Mouse (Mus musculus) embryonic facial prominence, embryonic 11.5 days (tissue): ENCODE results near the gene Exoc6. TPM values are rescaled to one million over a fixed set of nuclear protein-coding genes. Genes with fewer than 3 reads are reported as not detected.

Experiments used
- ATAC-seq: fragments of 200-750 bp; cut with Nextera tagmentation; replicated peaks from 2 replicates; pipeline ENCODE4 v1.8.0; 2017; ENCODE audit warnings: low read depth; ENCODE audit not compliant: insufficient number of reproducible peaks, low FRiP score, low TSS enrichment
- DNase-seq: peaks from one replicate; pipeline ENCODE4 v3.0.0-alpha.2; 2015; ENCODE audit warnings: low spot score
- H3K27ac ChIP-seq: fragments of 300-500 bp; sonication (generic); replicated peaks from 2 replicates; pipeline ENCODE4 v1.5.1; 2014; ENCODE audit warnings: mild to moderate bottlenecking, low read depth, low read length, control low read depth
- H3K27me3 ChIP-seq: fragments of 300-500 bp; sonication (generic); 2 replicates; pipeline ENCODE4 v1.6.1; 2014; ENCODE audit warnings: mild to moderate bottlenecking, low read length, moderate library complexity, mixed read lengths; ENCODE audit not compliant: control insufficient read depth, insufficient read depth
- H3K36me3 ChIP-seq: fragments of 300-500 bp; sonication (generic); replicated peaks from 2 replicates; pipeline ENCODE4 v1.6.1; 2014; ENCODE audit warnings: low read depth, mild to moderate bottlenecking, low read length, moderate library complexity, mixed read lengths; ENCODE audit not compliant: control insufficient read depth, insufficient read depth
- H3K4me1 ChIP-seq: fragments of 300-500 bp; sonication (generic); 2 replicates; pipeline ENCODE4 v1.6.1; 2014; ENCODE audit warnings: low read length, mixed read lengths; ENCODE audit not compliant: control insufficient read depth, insufficient read depth
- H3K4me2 ChIP-seq: fragments of 300-500 bp; sonication (generic); 2 replicates; pipeline ENCODE4 v1.6.1; 2014; ENCODE audit warnings: low read depth, mild to moderate bottlenecking, control low read depth, low read length, moderate library complexity
- H3K4me3 ChIP-seq: fragments of 300-500 bp; sonication (generic); 2 replicates; pipeline ENCODE4 v1.5.1; 2014; ENCODE audit warnings: low read depth, low read length, control low read depth
- H3K9ac ChIP-seq: fragments of 300-500 bp; sonication (generic); replicated peaks from 2 replicates; pipeline ENCODE4 v1.6.1; 2014; ENCODE audit warnings: mild to moderate bottlenecking, control low read depth, low read length
- H3K9me3 ChIP-seq: fragments of 300-500 bp; sonication (generic); replicated peaks from 2 replicates; pipeline ENCODE4 v1.6.1; 2016; ENCODE audit warnings: mild to moderate bottlenecking, low read length, inconsistent platforms, mixed read lengths; ENCODE audit not compliant: control insufficient read depth
- WGBS: fragments of 180-500 bp; shearing (Covaris S2); extraction: QIAGEN DNeasy Blood & Tissue Kit; methylation state at CpG from one replicate; pipeline ENCODE4 v1.1.7; 2014; 5-methylcytosine and 5-hydroxymethylcytosine counted together
- polyA plus RNA-seq: library from polyadenylated mRNA; unstranded; fragments of >200 nt; fragmentation: Nextera tagmentation; extraction: Ambion mirVana; gene quantifications from 2 replicates; pipeline ENCODE4 v1.2.1, GENCODE M21; 2014

Exoc6 gene
- polyA plus RNA-seq, 1 experiment from 2014 or later: 10.3 TPM

- Histone ChIP-seq H3K27ac (no peak overlapping the region), H3K4me3 (no peak overlapping the region), H3K36me3 (no peaks in the 10 kb centered on the region), H3K4me2 (no peak overlapping the region), H3K4me1 (no peaks in the 10 kb centered on the region), H3K9ac (no peak overlapping the region), H3K27me3 (no peaks in the 10 kb centered on the region), H3K9me3 (no peaks in the 10 kb centered on the region)
- ATAC-seq (no peak), DNase-seq (no peak)
- WGBS: 69% methylated on average over 7 of the region's 7 CpGs
Observed at GRCm38 (mm10) chr19:37609991-37610390, 59.8 kb downstream of the Exoc6 start.

DNA sequence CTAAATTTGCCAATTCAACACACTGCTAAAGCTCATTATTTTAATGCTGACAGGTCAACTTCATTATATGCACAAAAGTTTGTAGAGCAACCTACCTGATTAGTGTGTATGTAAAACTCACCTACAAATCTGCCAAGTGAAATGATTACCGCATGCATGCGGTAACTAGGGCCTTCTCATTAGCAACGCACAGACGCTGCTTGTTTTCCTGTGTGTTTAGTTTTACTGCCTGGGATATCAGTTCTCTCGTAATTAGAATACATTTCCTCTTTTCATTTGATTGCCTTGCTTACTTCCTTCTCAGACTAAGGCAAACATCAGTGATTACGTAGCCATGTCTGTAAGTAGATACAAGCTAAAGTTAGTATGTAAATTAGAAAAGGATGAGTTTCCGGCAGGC is 62.7 kb downstream of the Exoc6 start:
- WGBS: 61% methylated on average over 7 of the region's 7 CpGs
- ATAC-seq (no peak), DNase-seq (peak; percentile 41)
- no peak overlapping the region for H3K9ac ChIP-seq
- H3K4me3 ChIP-seq: no peak overlapping the region
- no peaks in the 10 kb centered on the region for H3K9me3 ChIP-seq
- no peak overlapping the region for H3K4me2 ChIP-seq
- H3K36me3 ChIP-seq: no peaks in the 10 kb centered on the region
- H3K27me3 ChIP-seq: no peaks in the 10 kb centered on the region
- H3K4me1 ChIP-seq: no peaks in the 10 kb centered on the region
- no peak overlapping the region for H3K27ac ChIP-seq

DNA sequence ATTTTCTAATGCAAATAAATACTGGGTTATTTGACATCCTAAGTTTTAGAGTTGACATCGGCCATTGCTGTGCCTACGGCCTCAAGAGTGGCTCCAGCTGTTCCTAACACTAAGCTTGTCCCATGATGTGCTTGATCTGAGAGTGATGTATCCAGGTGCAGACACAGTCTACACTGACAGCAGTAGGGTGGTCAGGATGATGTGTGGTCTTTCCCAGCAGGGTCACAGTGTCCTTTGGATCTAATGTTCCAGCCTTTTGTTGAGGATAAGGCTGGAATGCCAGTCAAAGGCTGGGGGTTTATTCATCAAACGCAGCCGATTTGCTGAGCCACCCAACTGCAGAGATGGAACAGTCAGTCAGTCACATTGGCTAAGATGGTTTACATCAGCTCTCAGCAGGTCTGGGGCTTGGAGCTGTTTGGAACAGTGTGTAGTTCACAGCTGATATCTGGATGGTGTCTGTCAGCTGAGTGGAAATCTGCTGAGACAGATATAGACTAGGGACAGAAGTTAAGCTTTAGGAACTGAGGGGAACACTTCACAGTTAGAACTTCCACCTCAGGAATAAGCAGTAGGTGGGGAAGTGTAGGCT is 64.9 kb downstream of the Exoc6 start:
- Histone ChIP-seq H3K9me3 (no peaks in the 10 kb centered on the region), H3K4me1 (no peaks in the 10 kb centered on the region), H3K4me2 (no peak overlapping the region), H3K27ac (no peak overlapping the region), H3K4me3 (no peak overlapping the region), H3K9ac (no peak overlapping the region), H3K36me3 (no peaks in the 10 kb centered on the region), H3K27me3 (no peaks in the 10 kb centered on the region)
- ATAC-seq (no peak), DNase-seq (no peak)
- 86% methylated on average over 4 of the region's 4 CpGs for WGBS

- no peaks in the 10 kb centered on the region for H3K36me3 ChIP-seq
- no peak overlapping the region for H3K4me2 ChIP-seq
- no peak overlapping the region for H3K27ac ChIP-seq
- DNase-seq (peak; percentile 59), ATAC-seq (no peak)
- no peaks in the 10 kb centered on the region for H3K27me3 ChIP-seq
- H3K9ac ChIP-seq: no peak overlapping the region
- H3K4me3 ChIP-seq: no peak overlapping the region
- WGBS: 27% methylated on average over 2 of the region's 2 CpGs
- no peaks in the 10 kb centered on the region for H3K4me1 ChIP-seq
- H3K9me3 ChIP-seq: no peaks in the 10 kb centered on the region
Observed at GRCm38 (mm10) chr19:37647994-37648393, 97.8 kb downstream of the Exoc6 start.

- Histone ChIP-seq H3K27me3 (no peaks in the 10 kb centered on the region), H3K9ac (no peak overlapping the region), H3K4me1 (no peaks in the 10 kb centered on the region), H3K4me2 (no peak overlapping the region), H3K36me3 (no peaks in the 10 kb centered on the region), H3K27ac (no peak overlapping the region), H3K4me3 (no peak overlapping the region), H3K9me3 (no peaks in the 10 kb centered on the region)
- no peak for ATAC-seq
- WGBS: 58% methylated on average over 2 of the region's 2 CpGs
- no peak for DNase-seq
Observed at GRCm38 (mm10) chr19:37650526-37650925, 100.3 kb downstream of the Exoc6 start.

- Histone ChIP-seq H3K9me3 (no peaks in the 10 kb centered on the region), H3K4me2 (no peak overlapping the region), H3K27ac (no peak overlapping the region), H3K4me3 (no peak overlapping the region), H3K27me3 (no peaks in the 10 kb centered on the region), H3K36me3 (no peaks in the 10 kb centered on the region), H3K9ac (no peak overlapping the region), H3K4me1 (peaks cover 5% of the 10 kb centered on the region)
- no peak for DNase-seq
- 15% methylated on average over 5 of the region's 5 CpGs for WGBS
- ATAC-seq: no peak
Observed at GRCm38 (mm10) chr19:37654012-37654411, 103.8 kb downstream of the Exoc6 start.

DNA sequence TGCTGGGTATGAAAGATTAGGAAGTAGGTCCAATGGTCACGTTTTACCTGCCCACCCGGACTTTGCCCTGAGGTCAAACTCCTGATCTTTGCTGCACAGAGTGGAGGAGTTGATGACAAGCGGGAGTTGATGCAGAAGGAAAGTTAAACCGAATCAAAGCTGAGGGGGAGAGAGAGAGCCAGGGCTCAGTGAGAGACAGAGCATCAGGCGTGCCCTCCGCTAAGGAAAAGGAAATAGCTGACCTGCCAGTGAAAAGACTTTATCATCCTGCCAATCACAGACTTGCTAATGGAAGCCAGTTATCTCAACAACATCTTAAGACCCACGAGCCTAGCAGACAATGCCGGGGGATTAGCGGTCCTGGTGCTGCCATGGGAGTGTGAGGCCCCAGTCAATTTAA is 106.2 kb downstream of the Exoc6 start:
- Histone ChIP-seq H3K9ac (no peak overlapping the region), H3K27me3 (no peaks in the 10 kb centered on the region), H3K27ac (no peak overlapping the region), H3K9me3 (no peaks in the 10 kb centered on the region), H3K4me2 (no peak overlapping the region), H3K4me3 (no peak overlapping the region), H3K4me1 (peaks cover 5% of the 10 kb centered on the region), H3K36me3 (no peaks in the 10 kb centered on the region)
- DNase-seq (peak; percentile 42), ATAC-seq (no peak)
- 4% methylated on average over 9 of the region's 9 CpGs for WGBS

- ATAC-seq (no peak), DNase-seq (no peak)
- Histone ChIP-seq H3K4me3 (no peak overlapping the region), H3K4me1 (no peaks in the 10 kb centered on the region), H3K4me2 (no peak overlapping the region), H3K36me3 (no peaks in the 10 kb centered on the region), H3K9ac (no peak overlapping the region), H3K27me3 (no peaks in the 10 kb centered on the region), H3K27ac (no peak overlapping the region), H3K9me3 (no peaks in the 10 kb centered on the region)
- WGBS: 68% methylated on average over 6 of the region's 6 CpGs
Observed at GRCm38 (mm10) chr19:37665256-37665655, 115.0 kb downstream of the Exoc6 start.
